Mouse (Mus musculus) ES-E14 (cell line): ENCODE data around the gene Terb1.

Experiments used
- ZC3H11A ChIP-seq: IDR thresholded peaks from 2 replicates; pipeline ENCODE4 v1.6.1; 2012; ENCODE audit warnings: low read depth, mild to moderate bottlenecking, inconsistent platforms, low read length, borderline replicate concordance
- ZNF384 ChIP-seq: IDR thresholded peaks from 2 replicates; pipeline ENCODE4 v1.6.1; 2012; ENCODE audit warnings: low read depth, low read length, inconsistent platforms

DNA sequence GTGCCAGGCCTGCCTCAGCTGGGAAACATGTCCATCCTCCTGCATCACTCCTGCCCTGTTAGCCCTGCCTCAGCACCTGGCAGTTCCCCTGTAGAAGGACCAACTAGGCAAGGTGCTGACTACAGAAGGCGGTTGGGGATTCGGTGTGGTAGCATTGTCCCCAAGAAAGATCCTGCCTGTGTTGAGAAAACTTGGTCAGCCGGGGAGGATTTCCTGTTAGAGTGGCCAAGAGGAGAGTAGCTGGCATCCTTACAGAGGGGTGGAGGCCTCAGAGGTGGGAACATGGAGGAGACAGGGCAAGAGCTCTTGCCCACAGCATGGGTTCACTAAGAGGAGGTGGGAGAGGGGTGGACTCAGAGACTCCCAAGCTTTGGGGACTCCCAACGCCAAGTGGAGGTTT, 45.5 kb upstream of the Terb1 start:
- TF ChIP-seq ZC3H11A (no peak), ZNF384 (no peak)
